Mouse (Mus musculus): ENCODE measurements around the gene Rfxank.

Rfxank gene

GRCm38 (mm10) chr8:70104922-70105321 is 34.0 kb downstream of the Rfxank start:
- no peak for DNase-seq (ENCODE audit: low spot score)

GRCm38 (mm10) chr8:70104506-70104905 is 34.4 kb downstream of the Rfxank start:
- no peak for DNase-seq (ENCODE audit: low spot score)

- DNase-seq (ENCODE audit: low spot score), result no peak
Observed at GRCm38 (mm10) chr8:70100241-70100640, 38.7 kb downstream of the Rfxank start.

- no peak for DNase-seq (ENCODE audit: low spot score)
Observed at GRCm38 (mm10) chr8:70099276-70099675, 39.7 kb downstream of the Rfxank start.

- DNase-seq (ENCODE audit: low spot score), result no peak
Observed at GRCm38 (mm10) chr8:70092786-70093185, 46.2 kb downstream of the Rfxank start.

- DNase-seq (ENCODE audit: low spot score), result no peak
Observed at GRCm38 (mm10) chr8:70089296-70089960, 49.5 kb downstream of the Rfxank start.

GRCm38 (mm10) chr8:70087836-70088650 is 50.9 kb downstream of the Rfxank start:
- DNase-seq (ENCODE audit: low spot score), result no peak

- DNase-seq (ENCODE audit: low spot score), result no peak
Observed at GRCm38 (mm10) chr8:70087237-70087636, 51.7 kb downstream of the Rfxank start.

- no peak for DNase-seq (ENCODE audit: low spot score)
Observed at GRCm38 (mm10) chr8:70086151-70086550, 52.8 kb downstream of the Rfxank start.

GRCm38 (mm10) chr8:70084191-70085065 is 54.5 kb downstream of the Rfxank start:
- no peak for DNase-seq (ENCODE audit: low spot score)

GRCm38 (mm10) chr8:70083285-70083684 is 55.7 kb downstream of the Rfxank start, which contains the start of gene Hapln4:
Hapln4 (plus strand) TSS chr8:70083457.
- DNase-seq (ENCODE audit: low spot score), result no peak

- DNase-seq (ENCODE audit: low spot score), result no peak
Observed at GRCm38 (mm10) chr8:70081976-70082375, 57.0 kb downstream of the Rfxank start.

Measured in layer of hippocampus, adult 9-10 months (tissue).